Comparison of ENCODE assay signal across 15 mouse cellular contexts in the genomic region with DNA sequence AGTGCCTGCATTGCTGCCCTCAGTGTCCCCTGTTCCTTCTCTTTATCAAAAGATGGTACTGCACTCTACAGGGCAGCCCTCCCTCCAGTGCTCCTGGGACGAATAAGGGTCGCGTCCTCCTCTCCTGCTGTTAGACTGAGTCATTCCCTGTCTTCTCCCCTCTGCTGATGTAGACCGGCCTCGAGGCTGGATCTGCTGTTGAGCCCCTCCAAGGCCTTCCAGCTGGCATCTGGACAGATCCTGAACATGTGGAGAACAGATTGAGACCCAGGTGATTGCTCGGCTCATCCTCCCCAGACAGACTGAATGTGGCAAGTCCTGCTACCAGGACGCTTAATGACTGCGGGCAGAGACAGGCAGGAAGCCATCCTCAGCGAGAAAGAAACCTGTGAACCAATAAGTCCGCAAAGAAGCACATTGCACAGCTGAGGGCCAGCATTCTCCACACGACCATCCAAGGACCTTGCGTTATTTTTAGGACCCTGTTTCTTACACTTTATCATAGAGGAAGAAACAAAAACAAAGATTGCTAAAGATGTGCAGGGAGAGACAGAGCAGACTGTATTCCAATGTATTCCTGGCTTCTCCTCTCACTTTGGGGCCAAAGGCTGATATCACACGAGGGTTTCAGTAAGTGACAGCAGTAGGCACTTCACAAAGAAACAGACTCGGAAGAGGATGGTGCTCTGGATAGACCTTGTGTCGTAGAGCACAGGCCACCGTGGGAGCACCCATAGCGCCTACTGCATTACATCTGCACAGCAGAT.
DNase-seq lines count a peak whose midpoint lies in the region; ATAC-seq lines count a peak whose summit lies in the region.
"Had no signal": no experiment of that assay in that cellular context is flagged by ENCODE, and none has a peak within 500 bp of the region (broad histone marks: within the 10 kb centered on the region; RNA-seq: fewer than 3 reads in every experiment).

No protein-coding gene starts in this region.

- H3K27ac ChIP-seq in embryonic facial prominence, embryonic 12.5 days, result no peak overlapping the region
- H3K27ac ChIP-seq in embryonic facial prominence, embryonic 10.5 days (replicated peaks), result no peak overlapping the region
- H3K27ac ChIP-seq in heart, embryonic 13.5 days (replicated peaks), result peak overlapping the region; percentile 20; the same call in 1 of the 2 replicates
- no peak overlapping the region for H3K27ac ChIP-seq in intestine, embryonic 15.5 days
- H3K27ac ChIP-seq: embryonic facial prominence, embryonic 15.5 days; forebrain, embryonic 15.5 days; liver, embryonic 12.5 days; midbrain, embryonic 12.5 days had no signal

- no peaks in the 10 kb centered on the region for H3K27me3 ChIP-seq in embryonic facial prominence, embryonic 12.5 days
- H3K27me3 ChIP-seq in embryonic facial prominence, embryonic 10.5 days (replicated peaks; ENCODE audit: low read depth, poor library complexity, severe bottlenecking), result 0 out of 2 replicates have a peak, but pooled peaks cover 4% of the 10 kb centered on the region
- no peaks in the 10 kb centered on the region for H3K27me3 ChIP-seq in heart, embryonic 13.5 days (replicated peaks)
- no peaks in the 10 kb centered on the region for H3K27me3 ChIP-seq in intestine, embryonic 15.5 days (replicated peaks)
- H3K27me3 ChIP-seq: forebrain, embryonic 15.5 days; liver, embryonic 12.5 days; midbrain, embryonic 12.5 days had no signal

- 75% methylated on average over 17 of the region's 17 CpGs for WGBS in embryonic facial prominence, embryonic 12.5 days
- 78% methylated on average over 17 of the region's 17 CpGs for WGBS in embryonic facial prominence, embryonic 10.5 days
- WGBS in heart, embryonic 13.5 days, result 60% methylated on average over 17 of the region's 17 CpGs
- WGBS in intestine, embryonic 15.5 days, result 75% methylated on average over 17 of the region's 17 CpGs

- H3K9me3 ChIP-seq in embryonic facial prominence, embryonic 12.5 days, result no peaks in the 10 kb centered on the region
- no peaks in the 10 kb centered on the region for H3K9me3 ChIP-seq in embryonic facial prominence, embryonic 10.5 days
- no peaks in the 10 kb centered on the region for H3K9me3 ChIP-seq in heart, embryonic 13.5 days
- H3K9me3 ChIP-seq in intestine, embryonic 15.5 days, result no peaks in the 10 kb centered on the region
- H3K9me3 ChIP-seq: embryonic facial prominence, embryonic 15.5 days; forebrain, embryonic 15.5 days; liver, embryonic 12.5 days; midbrain, embryonic 12.5 days had no signal

- DNase-seq in embryonic facial prominence, embryonic 10.5 days (ENCODE audit: low spot score), result no peak
- peak; percentile 7 for DNase-seq in adrenal gland, postnatal 25 days
- DNase-seq in lung, postnatal 25 days (ENCODE audit: low spot score), result peak; percentile 33
- DNase-seq in layer of hippocampus, adult 9-10 months (ENCODE audit: low spot score), result no peak
- no peak for DNase-seq in kidney, adult 18-20 months
- DNase-seq: cerebellum, adult 18-20 months; kidney, postnatal 14 days; right cerebral cortex, postnatal 14 days had no signal

- H3K4me3 ChIP-seq in embryonic facial prominence, embryonic 12.5 days, result no peak overlapping the region
- no peak overlapping the region for H3K4me3 ChIP-seq in embryonic facial prominence, embryonic 10.5 days
- H3K4me3 ChIP-seq in heart, embryonic 13.5 days, result no peak overlapping the region
- no peak overlapping the region for H3K4me3 ChIP-seq in intestine, embryonic 15.5 days (replicated peaks)
- H3K4me3 ChIP-seq: embryonic facial prominence, embryonic 15.5 days; forebrain, embryonic 15.5 days; liver, embryonic 12.5 days; midbrain, embryonic 12.5 days had no signal

- H3K4me1 ChIP-seq in embryonic facial prominence, embryonic 12.5 days, result no peaks in the 10 kb centered on the region
- H3K4me1 ChIP-seq in embryonic facial prominence, embryonic 10.5 days, result peaks cover 45% of the 10 kb centered on the region
- peaks cover 14% of the 10 kb centered on the region for H3K4me1 ChIP-seq in heart, embryonic 13.5 days
- no peaks in the 10 kb centered on the region for H3K4me1 ChIP-seq in intestine, embryonic 15.5 days (replicated peaks)
- H3K4me1 ChIP-seq: embryonic facial prominence, embryonic 15.5 days; liver, embryonic 12.5 days had no signal

- H3K4me2 ChIP-seq in embryonic facial prominence, embryonic 12.5 days (replicated peaks), result no peak overlapping the region
- no peak overlapping the region for H3K4me2 ChIP-seq in heart, embryonic 13.5 days
- no peak overlapping the region for H3K4me2 ChIP-seq in intestine, embryonic 15.5 days (replicated peaks)
- H3K4me2 ChIP-seq: embryonic facial prominence, embryonic 15.5 days; forebrain, embryonic 15.5 days; liver, embryonic 12.5 days; midbrain, embryonic 12.5 days had no signal

- 0 out of 2 replicates have a peak, but pooled peaks have one; percentile 28 for ATAC-seq in embryonic facial prominence, embryonic 12.5 days (ENCODE audit: insufficient number of reproducible peaks, insufficient read depth, low FRiP score, low TSS enrichment)
- no peak for ATAC-seq in heart, embryonic 13.5 days (ENCODE audit: extremely low read depth, insufficient number of reproducible peaks, low FRiP score, low TSS enrichment)
- ATAC-seq in intestine, embryonic 15.5 days, result no peak
- ATAC-seq: forebrain, embryonic 15.5 days; liver, embryonic 12.5 days had no signal

- no peak overlapping the region for H3K9ac ChIP-seq in embryonic facial prominence, embryonic 12.5 days
- no peak overlapping the region for H3K9ac ChIP-seq in heart, embryonic 13.5 days
- H3K9ac ChIP-seq in intestine, embryonic 15.5 days, result no peak overlapping the region
- H3K9ac ChIP-seq: embryonic facial prominence, embryonic 15.5 days; forebrain, embryonic 15.5 days; liver, embryonic 12.5 days; midbrain, embryonic 12.5 days had no signal

- H3K36me3 ChIP-seq in embryonic facial prominence, embryonic 12.5 days, result no peaks in the 10 kb centered on the region
- H3K36me3 ChIP-seq in embryonic facial prominence, embryonic 10.5 days (replicated peaks), result no peaks in the 10 kb centered on the region
- H3K36me3 ChIP-seq in heart, embryonic 13.5 days, result no peaks in the 10 kb centered on the region
- H3K36me3 ChIP-seq in intestine, embryonic 15.5 days, result no peaks in the 10 kb centered on the region
- H3K36me3 ChIP-seq: embryonic facial prominence, embryonic 15.5 days; forebrain, embryonic 15.5 days; liver, embryonic 12.5 days; midbrain, embryonic 12.5 days had no signal

Comparison
In these comparisons a context has a peak if more than half of its experiments do, and no peak if none do; other contexts are left out.
1. DNase-seq: peak in adrenal gland, postnatal 25 days (single experiment) and lung, postnatal 25 days (single experiment); none in embryonic facial prominence, embryonic 10.5 days (single experiment), layer of hippocampus, adult 9-10 months (single experiment) and kidney, adult 18-20 months (single experiment).